Mouse (Mus musculus) E14TG2a.4 (cell line): ENCODE results near the gene Eif4a3.

Experiments used
- CTCF ChIP-seq: conservative IDR thresholded peaks from 2 replicates; pipeline ENCODE4 v1.5.1; 2014; ENCODE audit warnings: low read length
- POU5F1 ChIP-seq: IDR thresholded peaks from 2 replicates; pipeline ENCODE4 v1.6.1; 2014; ENCODE audit warnings: low read length, borderline replicate concordance

- TF ChIP-seq CTCF (no peak), POU5F1 (no peak)
Observed at GRCm38 (mm10) chr11:119316720-119317119, 16.8 kb upstream of the Eif4a3 start.
